Mouse (Mus musculus) C2C12 (cell line): Measurements from ENCODE around the gene Grik3. TPM values are rescaled to one million over a fixed set of nuclear protein-coding genes. Genes with fewer than 3 reads are reported as not detected.

Experiments
- H3K27me3 ChIP-seq: one replicate; pipeline ENCODE4 v1.6.1; 2011; ENCODE audit not compliant: control insufficient read depth, insufficient read depth, insufficient read length
- H3K36me3 ChIP-seq: one replicate; pipeline ENCODE4 v1.6.1; 2011; ENCODE audit not compliant: control insufficient read depth, insufficient read depth
- H3K4me3 ChIP-seq: one replicate; pipeline ENCODE4 v1.5.1; 2011; ENCODE audit warnings: mild to moderate bottlenecking, control low read depth; ENCODE audit not compliant: poor library complexity, insufficient read depth, severe bottlenecking
- H3K79me2 ChIP-seq: one replicate; pipeline ENCODE4 v1.6.1; 2011; ENCODE audit not compliant: control insufficient read depth, insufficient read depth
- H3K79me3 ChIP-seq: one replicate; pipeline ENCODE4 v1.6.1; 2011; ENCODE audit warnings: low read depth, control low read depth
- H3ac ChIP-seq: one replicate; pipeline ENCODE3; 2011; ENCODE audit warnings: low read depth; ENCODE audit not compliant: control insufficient read depth, insufficient read length
- CEBPB ChIP-seq: IDR thresholded peaks from one replicate; pipeline ENCODE4 v1.6.1; 2011; ENCODE audit warnings: low read depth, mild to moderate bottlenecking, control low read depth, moderate library complexity
- CTCF ChIP-seq: IDR thresholded peaks from one replicate; pipeline ENCODE4 v1.5.1; 2011; ENCODE audit not compliant: control insufficient read depth, insufficient read depth, insufficient read length
- FOSL1 ChIP-seq: IDR thresholded peaks from one replicate; pipeline ENCODE4 v1.8.0; 2011; ENCODE audit warnings: mild to moderate bottlenecking, low read length; ENCODE audit not compliant: poor library complexity, insufficient read depth, severe bottlenecking
- MAX ChIP-seq: IDR thresholded peaks from one replicate; pipeline ENCODE4 v1.6.1; 2011; ENCODE audit warnings: mild to moderate bottlenecking, control low read depth
- MYOD1 ChIP-seq: IDR thresholded peaks from one replicate; pipeline ENCODE4 v1.6.1; 2011; ENCODE audit warnings: low read depth; ENCODE audit not compliant: control insufficient read depth, insufficient read length
- MYOG ChIP-seq: IDR thresholded peaks from one replicate; pipeline ENCODE4 v1.6.1; 2011; ENCODE audit not compliant: control insufficient read depth, insufficient read length; ENCODE audit errors: extremely low read depth
- USF1 ChIP-seq: IDR thresholded peaks from one replicate; pipeline ENCODE4 v1.6.1; 2011; ENCODE audit warnings: low read depth, mild to moderate bottlenecking, control low read depth, moderate library complexity
- polyA plus RNA-seq: library from polyadenylated mRNA; unstranded; fragments of >200 nt; fragmentation: generic; extraction: Trizol; gene quantifications from one replicate; pipeline ENCODE4 v1.2.1, GENCODE M21; 2012; ENCODE audit warnings: missing spikeins

Grik3 gene
- polyA plus RNA-seq, 1 experiment, result 0.01 TPM

- no peak overlapping the region for H3ac ChIP-seq
- H3K79me2 ChIP-seq, result no peaks in the 10 kb centered on the region
- no peak for TF ChIP-seq MAX
- no peak for TF ChIP-seq CTCF
- H3K79me3 ChIP-seq, result no peaks in the 10 kb centered on the region
- no peaks in the 10 kb centered on the region for H3K27me3 ChIP-seq
- no peaks in the 10 kb centered on the region for H3K36me3 ChIP-seq
- no peak overlapping the region for H3K4me3 ChIP-seq
These were observed 235.7 kb downstream of the Grik3 start for GRCm38 (mm10) chr4:125726241-125726640.

- Histone ChIP-seq H3K27me3 (no peaks in the 10 kb centered on the region), H3ac (no peak overlapping the region), H3K79me3 (no peaks in the 10 kb centered on the region), H3K36me3 (no peaks in the 10 kb centered on the region), H3K79me2 (no peaks in the 10 kb centered on the region), H3K4me3 (no peak overlapping the region)
- no peak for TF ChIP-seq MAX
- TF ChIP-seq CTCF, result no peak
- no peak for TF ChIP-seq MYOD1
- no peak for TF ChIP-seq MYOG
- TF ChIP-seq CEBPB, result no peak
- no peak for TF ChIP-seq USF1
These were observed 236.5 kb downstream of the Grik3 start for GRCm38 (mm10) chr4:125727030-125727429.

GRCm38 (mm10) chr4:125727626-125728025 lies 237.1 kb downstream of the Grik3 start:
- Histone ChIP-seq H3K79me3 (no peaks in the 10 kb centered on the region), H3K36me3 (no peaks in the 10 kb centered on the region), H3K27me3 (no peaks in the 10 kb centered on the region), H3K4me3 (no peak overlapping the region), H3K79me2 (no peaks in the 10 kb centered on the region), H3ac (no peak overlapping the region)
- no peak for TF ChIP-seq MYOD1
- TF ChIP-seq CEBPB, result no peak
- no peak for TF ChIP-seq FOSL1
- TF ChIP-seq MYOG, result no peak
- TF ChIP-seq CTCF, result no peak
- no peak for TF ChIP-seq USF1
- no peak for TF ChIP-seq MAX

- Histone ChIP-seq H3K79me3 (no peaks in the 10 kb centered on the region), H3K4me3 (no peak overlapping the region), H3K36me3 (no peaks in the 10 kb centered on the region), H3K27me3 (no peaks in the 10 kb centered on the region), H3ac (no peak overlapping the region), H3K79me2 (no peaks in the 10 kb centered on the region)
- TF ChIP-seq CTCF (no peak), MYOD1 (no peak), MAX (no peak), MYOG (no peak), USF1 (no peak), CEBPB (no peak), FOSL1 (no peak)
These were observed 237.8 kb downstream of the Grik3 start for GRCm38 (mm10) chr4:125728091-125728863.

- Histone ChIP-seq H3K27me3 (no peaks in the 10 kb centered on the region), H3K79me2 (no peaks in the 10 kb centered on the region), H3K4me3 (no peak overlapping the region), H3ac (no peak overlapping the region), H3K79me3 (no peaks in the 10 kb centered on the region), H3K36me3 (no peaks in the 10 kb centered on the region)
- TF ChIP-seq USF1 (no peak), FOSL1 (no peak), MAX (no peak), CEBPB (no peak), CTCF (no peak), MYOG (no peak), MYOD1 (no peak)
These were observed 239.1 kb downstream of the Grik3 start for GRCm38 (mm10) chr4:125729305-125730220.
